Mouse (Mus musculus) CH12.LX (cell line): ENCODE data around the gene Anxa8. TPM values are rescaled to one million over a fixed set of nuclear protein-coding genes. Genes with fewer than 3 reads are reported as not detected.

ENCODE experiments used
- DNase-seq: peaks from one replicate; pipeline ENCODE4 v3.0.0-alpha.2; 2013; ENCODE audit errors: extremely low read depth
- H3K27ac ChIP-seq: 2 replicates; pipeline ENCODE4 v1.5.1; 2012; ENCODE audit warnings: low read depth, mild to moderate bottlenecking, control low read depth, moderate library complexity; ENCODE audit not compliant: insufficient read depth
- H3K27me3 ChIP-seq: replicated peaks from 2 replicates; pipeline ENCODE3; 2012; ENCODE audit warnings: inconsistent platforms
- H3K36me3 ChIP-seq, 2 experiments: replicated peaks in 1 of 2; 2 replicates each; pipeline versions ENCODE3 to v1.6.1; 2012; ENCODE audit warnings: inconsistent platforms in 1 of 2, low read length in 1 of 2, mild to moderate bottlenecking in 1 of 2, mixed read lengths in 1 of 2, moderate library complexity in 1 of 2; ENCODE audit not compliant: control insufficient read depth in 1 of 2, insufficient read depth in 1 of 2
- H3K4me1 ChIP-seq, 2 experiments: 2 replicates each; pipeline ENCODE4 v1.6.1; 2012; ENCODE audit warnings: inconsistent platforms in 1 of 2, moderate library complexity in 1 of 2; ENCODE audit not compliant: insufficient read depth in 2 of 2, control insufficient read depth in 1 of 2
- H3K4me2 ChIP-seq: 2 replicates; pipeline ENCODE4 v1.6.1; 2012; ENCODE audit warnings: low read depth, mild to moderate bottlenecking, control low read depth; ENCODE audit not compliant: poor library complexity, insufficient read depth, severe bottlenecking
- H3K4me3 ChIP-seq, 3 experiments: fragments of 150-350 bp in 1 of 3; sonication (generic) in 1 of 3; replicated peaks in 1 of 3; 2 replicates each; pipeline versions ENCODE3 to v1.5.1; 2011 to 2012; ENCODE audit warnings: low read depth in 2 of 3, low read length in 2 of 3, mild to moderate bottlenecking in 2 of 3, moderate library complexity in 2 of 3, control low read depth in 1 of 3, improper control_type of control experiment in 1 of 3, inconsistent platforms in 1 of 3, mixed read lengths in 1 of 3; ENCODE audit not compliant: poor library complexity in 1 of 3
- H3K79me2 ChIP-seq: replicated peaks from 2 replicates; pipeline ENCODE4 v1.6.1; 2012; ENCODE audit warnings: mild to moderate bottlenecking, moderate library complexity; ENCODE audit not compliant: control insufficient read depth, poor library complexity, insufficient read depth, severe bottlenecking; ENCODE audit errors: extremely low read depth
- H3K9ac ChIP-seq: 2 replicates; pipeline ENCODE4 v1.6.1; 2012; ENCODE audit warnings: low read depth, mild to moderate bottlenecking, control low read depth, moderate library complexity; ENCODE audit not compliant: insufficient read depth
- H3K9me3 ChIP-seq: replicated peaks from 2 replicates; pipeline ENCODE3; 2012; ENCODE audit warnings: low read length, inconsistent platforms, mixed read lengths
- CTCF ChIP-seq, 2 experiments: IDR thresholded peaks in 1 of 2; conservative IDR thresholded peaks in 1 of 2; 2 replicates each; pipeline ENCODE4 v1.5.1; 2011 to 2012; ENCODE audit warnings: low read depth in 2 of 2, low read length in 2 of 2, improper control_type of control experiment in 1 of 2, inconsistent platforms in 1 of 2, mild to moderate bottlenecking in 1 of 2, moderate library complexity in 1 of 2
- JUND ChIP-seq: conservative IDR thresholded peaks from 2 replicates; pipeline ENCODE4 v1.6.1; 2011; ENCODE audit warnings: low read depth, low read length, improper control_type of control experiment
- MEF2A ChIP-seq: IDR thresholded peaks from 2 replicates; pipeline ENCODE4 v1.6.1; 2014; ENCODE audit warnings: low read depth, mild to moderate bottlenecking, inconsistent platforms, low read length, improper control_type of control experiment, borderline replicate concordance
- MYC ChIP-seq: IDR thresholded peaks from 2 replicates; pipeline ENCODE4 v1.6.1; 2011; ENCODE audit warnings: low read depth, mild to moderate bottlenecking, improper control_type of control experiment, low read length
- PAX5 ChIP-seq: IDR thresholded peaks from 2 replicates; pipeline ENCODE4 v1.6.1; 2012; ENCODE audit warnings: low read length, inconsistent platforms, mixed read lengths
- POLR2A ChIP-seq: IDR thresholded peaks from 2 replicates; pipeline ENCODE4 v1.6.1; 2011; ENCODE audit warnings: low read depth, mild to moderate bottlenecking, improper control_type of control experiment, low read length
- RAD21 ChIP-seq: IDR thresholded peaks from 2 replicates; pipeline ENCODE4 v1.6.1; 2011; ENCODE audit warnings: low read depth, mild to moderate bottlenecking, low read length, improper control_type of control experiment, moderate library complexity
- RCOR1 ChIP-seq: conservative IDR thresholded peaks from 2 replicates; pipeline ENCODE4 v1.6.1; 2012; ENCODE audit warnings: low read depth, mild to moderate bottlenecking, inconsistent platforms, low read length, improper control_type of control experiment
- SIN3A ChIP-seq: IDR thresholded peaks from 2 replicates; pipeline ENCODE4 v1.6.1; 2012; ENCODE audit warnings: low read length, improper control_type of control experiment, inconsistent platforms
- SMC3 ChIP-seq: IDR thresholded peaks from 2 replicates; pipeline ENCODE4 v1.6.1; 2011; ENCODE audit warnings: low read depth, low read length, improper control_type of control experiment
- TBP ChIP-seq: conservative IDR thresholded peaks from 2 replicates; pipeline ENCODE4 v1.6.1; 2011; ENCODE audit warnings: low read depth, low read length, improper control_type of control experiment
- UBTF ChIP-seq: IDR thresholded peaks from 2 replicates; pipeline ENCODE4 v1.6.1; 2012; ENCODE audit warnings: low read depth, mild to moderate bottlenecking, inconsistent platforms, low read length, improper control_type of control experiment, moderate library complexity
- ZNF384 ChIP-seq: IDR thresholded peaks from 2 replicates; pipeline ENCODE4 v1.6.1; 2012; ENCODE audit warnings: low read depth, low read length, improper control_type of control experiment, inconsistent platforms
- dilution Hi-C: fragments of 300-500 bp; cut with MboI; formaldehyde crosslinking; loops from 2 replicates; pipeline ENCODE4 v1.14.3; 2020; ENCODE audit warnings: low sequenced_read_pairs; ENCODE audit not compliant: extremely low pct_unique_long_range_greater_than_20kb, extremely low pct_ligation_motif_present
- in situ Hi-C: fragments of 300-500 bp; cut with MboI; formaldehyde crosslinking; loops from 3 replicates; pipeline ENCODE4 v1.14.3; 2019; ENCODE audit warnings: low sequenced_read_pairs, low pct_ligation_motif_present, low pct_unique_long_range_greater_than_20kb, mixed read lengths
- polyA plus RNA-seq: library from polyadenylated mRNA; unstranded; fragments of >175 nt; gene quantifications from 2 replicates; pipeline ENCODE4 v1.2.1, GENCODE M21; 2012; ENCODE audit warnings: low read depth; ENCODE audit not compliant: insufficient read length
- total RNA-seq, 2 experiments: library from RNA; depleted of rRNA; stranded (reverse); fragments of 300-350 nt in 1 of 2; fragments of >200 nt in 1 of 2; gene quantifications; 2 replicates each; pipeline ENCODE4 v1.2.3; 2012 to 2014

The Anxa8 gene
- total and polyA plus RNA-seq, 3 experiments = 0.23 to 1.8 (median 0.33) TPM

DNA sequence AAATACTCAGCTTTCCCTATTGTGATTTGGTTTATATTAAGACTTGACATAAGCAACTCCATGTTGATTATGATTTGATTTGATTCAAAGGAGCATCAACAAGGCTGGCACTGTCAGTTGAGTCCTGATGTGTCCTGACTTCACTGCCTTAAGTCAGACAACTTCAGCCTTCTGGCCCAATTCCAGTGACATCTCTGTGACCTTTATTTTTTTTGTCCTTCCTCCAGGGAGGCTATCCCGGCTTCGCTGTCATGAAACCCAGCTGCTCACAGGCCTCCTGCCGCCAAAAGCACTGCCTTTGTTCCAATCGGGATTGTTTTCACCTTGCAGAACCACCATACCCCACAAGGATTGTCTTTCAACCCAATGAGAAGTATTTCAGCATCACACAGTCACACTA is 10.4 kb upstream of the Anxa8 start:
- Histone ChIP-seq H3K27ac (no peak overlapping the region), H3K9me3 (no peaks in the 10 kb centered on the region), H3K4me2 (no peak overlapping the region), H3K27me3 (no peaks in the 10 kb centered on the region), H3K4me3 (no peak overlapping the region), H3K79me2 (no peaks in the 10 kb centered on the region)
- dilution Hi-C loops = no loop called here
- in situ Hi-C loops = no loop called here
- DNase-seq = no peak
- TF ChIP-seq MYC (no peak), TBP (no peak), JUND (no peak), CTCF (conservative IDR thresholded peaks at IDR 0.05 in 1 of 2, IDR thresholded peaks at IDR 0.05 in 1 of 2; ENCODE audit: low read depth in 2 of 2, low read length in 2 of 2) (no peak), SIN3A (no peak)
- TF ChIP-seq, all 38 proteins: peak for 0
- Histone ChIP-seq H3K36me3 (no peaks in the 10 kb centered on the region), H3K4me1 (peaks cover 5 to 8% of the 10 kb centered on the region in 2 experiments; a peak in 3 of 4 replicates), H3K9ac (no peak overlapping the region)

DNA sequence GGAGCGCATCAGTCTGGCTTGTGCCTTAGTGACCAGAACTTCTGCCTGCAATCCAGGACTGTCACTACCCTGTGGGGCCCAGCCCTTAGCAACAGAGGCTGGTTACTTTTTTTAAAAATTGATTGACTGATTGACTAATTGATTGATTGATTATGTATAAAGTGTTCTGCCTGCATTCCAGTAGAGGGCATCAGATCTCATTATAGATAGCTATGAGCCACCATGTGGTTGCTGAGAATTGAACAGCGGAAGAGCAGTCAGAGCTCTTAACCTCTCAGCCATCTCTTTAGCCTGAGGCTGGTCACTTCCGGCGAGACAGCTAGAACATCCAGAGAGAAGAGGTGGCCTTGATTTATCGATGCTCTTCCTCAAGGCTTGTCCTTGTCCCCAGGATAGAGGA is 8.6 kb upstream of the Anxa8 start:
- H3K4me3 ChIP-seq = no peak overlapping the region
- no peaks in the 10 kb centered on the region for H3K27me3 ChIP-seq
- H3K4me2 ChIP-seq = no peak overlapping the region
- peaks cover 5 to 12% of the 10 kb centered on the region in 2 experiments; a peak in 3 of 4 replicates for H3K4me1 ChIP-seq
- no peaks in the 10 kb centered on the region for H3K36me3 ChIP-seq
- H3K9ac ChIP-seq = no peak overlapping the region
- DNase-seq = no peak
- H3K27ac ChIP-seq = no peak overlapping the region
- no peaks in the 10 kb centered on the region for H3K9me3 ChIP-seq
- TF ChIP-seq SMC3 (0 out of 2 replicates have a peak, but pooled peaks have one; percentile 1), RCOR1 (no peak), CTCF (conservative IDR thresholded peaks at IDR 0.05 in 1 of 2, IDR thresholded peaks at IDR 0.05 in 1 of 2; ENCODE audit: low read depth in 2 of 2, low read length in 2 of 2) (peak in 1 of 2 experiments; percentile 64; a peak in 2 of 4 replicates), MYC (0 out of 2 replicates have a peak, but pooled peaks have one; percentile 43)
- TF ChIP-seq, all 38 proteins: peak for 3
- no peaks in the 10 kb centered on the region for H3K79me2 ChIP-seq
- dilution Hi-C loops (no loop called here), in situ Hi-C loops (no loop called here)

DNA sequence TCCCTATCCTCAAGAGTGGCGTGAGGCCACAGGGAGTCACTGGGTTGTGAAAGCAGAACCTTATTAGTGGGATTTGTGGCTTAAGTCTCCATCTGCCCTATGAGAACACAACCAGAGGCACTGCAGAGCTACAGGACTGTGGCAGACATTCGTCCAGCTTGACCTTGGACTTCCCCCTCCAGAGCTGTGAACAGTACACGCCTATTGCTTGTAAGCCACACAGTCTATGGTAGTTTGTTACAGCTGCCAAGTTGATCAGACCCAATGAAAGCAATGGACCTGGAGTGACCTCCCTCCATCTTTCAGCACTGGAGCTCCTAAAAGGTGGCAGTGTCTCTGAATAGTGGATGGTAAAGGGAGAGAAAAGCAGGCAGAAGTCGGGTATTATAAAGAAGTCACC is 7.5 kb upstream of the Anxa8 start:
- H3K79me2 ChIP-seq = no peaks in the 10 kb centered on the region
- no peak for DNase-seq
- H3K4me1 ChIP-seq = peaks cover 5 to 12% of the 10 kb centered on the region in 2 experiments; a peak in 3 of 4 replicates
- no peaks in the 10 kb centered on the region for H3K36me3 ChIP-seq
- dilution Hi-C loops (no loop called here), in situ Hi-C loops (no loop called here)
- no peak overlapping the region for H3K27ac ChIP-seq
- TF ChIP-seq UBTF (no peak), PAX5 (no peak), MYC (no peak), RAD21 (no peak), ZNF384 (no peak), MEF2A (no peak), POLR2A (no peak), JUND (no peak)
- no peak overlapping the region for H3K4me2 ChIP-seq
- no peaks in the 10 kb centered on the region for H3K9me3 ChIP-seq
- H3K4me3 ChIP-seq = no peak overlapping the region
- no peak overlapping the region for H3K9ac ChIP-seq
- H3K27me3 ChIP-seq = no peaks in the 10 kb centered on the region
